Mouse (Mus musculus) liver, embryonic 12.5 days (tissue): Measurements from ENCODE around the gene Fcmr. TPM values are rescaled to one million over a fixed set of nuclear protein-coding genes. Genes with fewer than 3 reads are reported as not detected.
A peak's percentile ranks its signal among the peaks of the same experiment; 100 is the strongest.

Experiments
- ATAC-seq: fragments of 200-750 bp; cut with Nextera tagmentation; 2 replicates; pipeline ENCODE4 v1.8.0; 2017; ENCODE audit warnings: moderate number of reproducible peaks, mild to moderate bottlenecking, moderate library complexity
- H3K27ac ChIP-seq: fragments of 300-500 bp; sonication (generic); 2 replicates; pipeline ENCODE4 v1.5.1; 2016; ENCODE audit warnings: mild to moderate bottlenecking
- H3K27me3 ChIP-seq: fragments of 300-500 bp; sonication (generic); replicated peaks from 2 replicates; pipeline ENCODE4 v1.6.1; 2016; ENCODE audit warnings: mild to moderate bottlenecking, moderate library complexity
- H3K36me3 ChIP-seq: fragments of 300-500 bp; sonication (generic); 2 replicates; pipeline ENCODE4 v1.6.1; 2016; ENCODE audit warnings: mild to moderate bottlenecking, moderate library complexity
- H3K4me1 ChIP-seq: fragments of 300-500 bp; sonication (generic); 2 replicates; pipeline ENCODE4 v1.6.1; 2016
- H3K4me2 ChIP-seq: fragments of 300-500 bp; sonication (generic); 2 replicates; pipeline ENCODE4 v1.6.1; 2016; ENCODE audit warnings: mild to moderate bottlenecking, moderate library complexity
- H3K4me3 ChIP-seq: fragments of 300-500 bp; sonication (generic); 2 replicates; pipeline ENCODE4 v1.5.1; 2016; ENCODE audit warnings: mild to moderate bottlenecking, moderate library complexity
- H3K9ac ChIP-seq: fragments of 300-500 bp; sonication (generic); 2 replicates; pipeline ENCODE4 v1.6.1; 2016; ENCODE audit warnings: mild to moderate bottlenecking, moderate library complexity
- H3K9me3 ChIP-seq: fragments of 300-500 bp; sonication (generic); replicated peaks from 2 replicates; pipeline ENCODE4 v1.6.1; 2016; ENCODE audit warnings: mild to moderate bottlenecking, moderate library complexity
- WGBS: fragments of 180-500 bp; shearing (Covaris S2); methylation state at CpG from one replicate; pipeline ENCODE4 v1.1.7; 2016; ENCODE audit not compliant: insufficient replicate concordance; 5-methylcytosine and 5-hydroxymethylcytosine counted together
- polyA plus RNA-seq: library from polyadenylated mRNA; unstranded; fragments of >200 nt; fragmentation: Nextera tagmentation; extraction: Ambion mirVana; gene quantifications from 2 replicates; pipeline ENCODE4 v1.2.1, GENCODE M21; 2016

Fcmr gene
- polyA plus RNA-seq, result not detected in 2 replicates

DNA sequence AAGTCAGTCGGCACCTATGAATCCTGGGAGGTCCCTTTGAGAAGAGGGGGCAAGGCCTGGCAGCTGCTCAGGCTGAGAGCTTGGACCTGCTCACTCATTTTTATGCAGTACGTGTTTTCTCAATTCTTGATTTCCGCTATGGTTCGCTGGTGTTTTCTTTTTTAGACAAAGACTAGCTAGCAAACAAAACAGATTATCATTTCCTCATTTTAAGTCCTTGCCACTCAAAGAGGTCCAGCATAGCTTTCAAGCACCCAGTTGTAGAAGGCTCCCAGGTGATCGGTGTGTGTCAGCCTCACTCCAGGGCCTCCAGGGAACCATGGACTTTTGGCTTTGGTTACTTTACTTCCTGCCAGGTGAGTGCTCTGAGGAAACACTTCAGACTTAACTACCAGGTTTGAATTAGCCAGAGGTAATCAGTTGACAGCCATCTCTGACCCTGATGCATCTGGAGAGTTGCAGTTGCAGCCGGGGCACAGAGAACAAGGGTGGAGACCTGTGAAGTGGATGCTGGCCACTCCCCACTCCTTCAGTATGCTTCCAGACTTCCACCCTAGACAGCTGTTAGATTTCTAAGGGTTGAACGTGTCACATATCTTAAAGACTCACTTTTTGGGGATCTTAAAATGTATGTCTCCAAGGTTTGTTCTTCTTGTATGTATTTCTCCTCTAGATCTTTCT lies at the start of gene Fcmr:
Gene Fcmr (plus strand): TSS at position 129 of the 681 bp plus-strand sequence.
- Histone ChIP-seq H3K4me3 (no peak within 1 kb of the TSS), H3K4me2 (no peak within 1 kb of the TSS), H3K27ac (no peak within 1 kb of the TSS), H3K4me1 (no peaks in the 10 kb centered on the region), H3K9me3 (no peaks in the 10 kb centered on the region), H3K27me3 (no peaks in the 10 kb centered on the region), H3K36me3 (no peaks in the 10 kb centered on the region), H3K9ac (no peak within 1 kb of the TSS)
- ATAC-seq, result no peak
- 62% methylated on average over 7 of the region's 7 CpGs for WGBS

DNA sequence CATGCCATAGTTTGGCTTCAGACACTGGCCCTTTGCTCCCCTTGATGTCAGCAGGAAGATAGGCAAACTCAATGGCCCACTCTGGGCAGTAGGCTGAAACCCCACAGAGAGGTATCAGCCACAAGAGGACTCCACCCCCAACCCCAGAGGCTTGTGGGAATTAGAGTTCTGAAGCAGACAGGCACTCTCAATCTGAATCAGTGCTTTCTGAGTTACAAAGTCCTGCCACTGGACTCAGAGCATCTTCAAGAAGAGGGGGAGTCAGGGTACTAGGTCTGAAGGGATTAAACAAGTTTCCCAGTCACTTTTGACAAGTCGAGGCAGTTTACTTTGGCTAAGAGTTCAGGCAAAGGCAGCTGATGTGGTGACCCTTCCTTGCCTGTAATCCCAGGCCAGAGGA lies 45.7 kb upstream of the Fcmr start:
- no peak overlapping the region for H3K27ac ChIP-seq
- H3K4me1 ChIP-seq, result no peaks in the 10 kb centered on the region
- H3K9ac ChIP-seq, result no peak overlapping the region
- H3K27me3 ChIP-seq, result no peaks in the 10 kb centered on the region
- 53% methylated on average over 1 of the region's 1 CpGs for WGBS
- H3K36me3 ChIP-seq, result no peaks in the 10 kb centered on the region
- ATAC-seq, result no peak
- no peak overlapping the region for H3K4me2 ChIP-seq
- no peak overlapping the region for H3K4me3 ChIP-seq
- H3K9me3 ChIP-seq, result no peaks in the 10 kb centered on the region

DNA sequence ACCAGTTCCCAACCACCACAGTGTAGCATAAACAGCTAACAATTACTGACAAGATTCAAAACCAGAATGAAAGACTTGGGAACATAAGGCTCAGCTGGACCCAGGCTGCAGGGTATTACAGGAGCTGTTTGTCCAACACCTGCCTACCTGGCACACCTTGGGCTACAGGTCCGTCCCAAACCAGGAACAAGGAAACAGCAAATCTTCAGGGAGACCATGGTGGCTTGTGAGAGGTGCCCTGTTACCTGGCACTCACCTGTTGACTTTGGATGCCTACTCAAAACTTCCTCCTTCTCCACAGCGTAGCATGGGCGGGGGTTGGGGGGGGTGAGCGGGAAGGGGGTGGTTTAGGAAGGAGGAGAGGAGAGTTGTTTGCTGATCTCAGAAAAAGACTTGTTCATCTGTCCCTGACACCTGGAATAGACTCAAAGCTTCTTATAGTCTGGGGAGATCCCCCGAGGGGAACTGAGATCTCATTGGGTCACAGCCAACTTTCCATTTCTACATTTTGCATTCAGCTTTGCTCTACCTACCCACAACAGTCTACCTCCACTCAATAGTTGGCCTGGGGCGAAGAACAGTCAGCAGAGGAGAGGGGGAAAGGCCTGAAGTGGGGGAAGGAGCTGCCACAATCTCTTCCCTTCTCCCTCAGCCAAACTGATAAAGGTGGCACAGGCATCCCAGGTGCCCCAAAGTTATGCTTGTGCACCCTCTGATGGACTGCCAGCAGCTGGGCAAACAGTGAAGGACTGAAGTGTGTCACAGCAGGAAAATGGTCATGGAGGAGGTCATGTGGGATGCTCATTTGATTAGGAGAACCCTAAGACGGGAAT lies 44.9 kb upstream of the Fcmr start:
- 56% methylated on average over 7 of the region's 7 CpGs for WGBS
- H3K27ac ChIP-seq, result no peak overlapping the region
- no peak for ATAC-seq

DNA sequence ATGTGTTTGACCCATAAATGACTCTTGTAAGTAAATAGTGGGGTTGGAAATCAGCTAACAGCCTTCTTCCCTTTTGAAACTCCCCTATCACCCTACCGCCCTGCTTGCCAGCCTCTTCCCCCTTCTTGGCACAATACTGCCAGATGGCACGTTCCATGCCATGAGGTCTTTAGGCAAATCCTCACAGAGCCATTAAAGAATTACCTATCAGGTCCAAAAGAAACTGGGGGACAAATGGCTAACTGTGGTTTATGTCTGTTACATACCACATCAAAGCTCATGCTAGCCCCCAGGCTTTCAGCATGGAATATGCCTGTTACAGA lies 44.4 kb upstream of the Fcmr start:
- H3K36me3 ChIP-seq, result no peaks in the 10 kb centered on the region
- ATAC-seq, result no peak
- H3K4me3 ChIP-seq, result no peak overlapping the region
- H3K4me1 ChIP-seq, result no peaks in the 10 kb centered on the region
- peak overlapping the region; percentile 51; the same call in 1 of the 2 replicates for H3K27ac ChIP-seq
- no peak overlapping the region for H3K9ac ChIP-seq
- 70% methylated on average over 2 of the region's 2 CpGs for WGBS
- H3K27me3 ChIP-seq, result no peaks in the 10 kb centered on the region
- H3K9me3 ChIP-seq, result no peaks in the 10 kb centered on the region
- no peak overlapping the region for H3K4me2 ChIP-seq

More for the DNA sequence above, 44.9 kb upstream of the Fcmr start:
- Histone ChIP-seq H3K36me3 (no peaks in the 10 kb centered on the region), H3K9ac (no peak overlapping the region), H3K27me3 (no peaks in the 10 kb centered on the region), H3K9me3 (no peaks in the 10 kb centered on the region), H3K4me3 (no peak overlapping the region), H3K4me2 (no peak overlapping the region), H3K4me1 (no peaks in the 10 kb centered on the region)

DNA sequence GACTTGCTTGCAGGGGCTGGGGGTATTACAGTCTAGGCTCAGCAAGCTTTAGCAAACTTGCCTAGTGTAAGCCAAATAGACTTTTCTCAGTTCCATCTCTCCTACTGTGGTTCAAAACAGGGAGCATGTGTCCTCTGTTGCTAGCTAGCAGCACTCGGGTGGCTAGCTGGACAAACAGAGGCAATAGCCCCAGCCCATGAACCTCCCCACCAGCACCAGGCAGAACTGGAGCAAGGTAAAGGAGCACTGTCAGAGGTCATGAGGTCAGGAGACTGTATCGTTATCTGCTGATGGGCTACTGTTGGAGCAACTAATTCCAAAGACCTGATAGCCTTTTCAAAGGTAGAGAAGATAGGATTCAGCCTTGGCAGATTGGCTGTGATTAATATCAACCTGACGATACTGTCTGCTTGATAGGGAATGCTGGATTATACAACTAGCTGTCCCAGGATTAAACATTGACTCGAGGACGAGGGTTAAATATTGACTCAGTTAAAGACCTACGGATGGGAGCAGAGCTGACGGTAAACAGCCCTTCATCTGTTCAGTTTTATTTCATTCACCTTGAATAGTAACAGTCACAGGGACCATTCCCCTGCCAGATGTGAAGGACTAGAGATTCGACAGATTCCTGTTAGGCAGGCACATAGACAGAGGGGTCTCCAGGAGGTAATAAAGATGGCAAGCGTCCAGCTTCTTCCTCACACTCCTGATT lies 43.4 kb upstream of the Fcmr start:
- Histone ChIP-seq H3K4me2 (no peak overlapping the region), H3K27me3 (no peaks in the 10 kb centered on the region), H3K4me1 (no peaks in the 10 kb centered on the region), H3K4me3 (no peak overlapping the region), H3K27ac (peak overlapping the region; percentile 51), H3K36me3 (no peaks in the 10 kb centered on the region), H3K9ac (no peak overlapping the region), H3K9me3 (no peaks in the 10 kb centered on the region)
- 56% methylated on average over 9 of the region's 9 CpGs for WGBS
- peak; percentile 73 for ATAC-seq

DNA sequence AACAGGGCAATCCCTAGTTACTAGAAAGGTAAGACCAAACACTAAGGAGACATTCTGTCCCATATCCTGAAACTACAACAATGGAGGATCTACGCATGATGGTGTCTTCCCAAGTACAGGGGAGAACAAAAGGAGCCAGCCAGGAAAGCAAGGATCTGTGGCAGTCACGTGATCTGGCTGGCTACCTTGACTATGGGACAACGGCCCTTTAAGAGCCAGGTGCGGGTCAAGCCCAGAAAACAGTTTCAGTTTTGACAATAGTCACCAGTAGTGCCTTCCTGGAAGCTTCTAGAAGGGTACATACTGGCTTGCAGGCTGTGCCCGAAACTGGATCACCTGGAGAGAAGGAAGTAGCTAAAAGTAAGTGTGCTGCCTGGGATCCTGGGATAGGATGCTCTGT lies 39.0 kb upstream of the Fcmr start, which contains the start of gene Pigr:
Gene Pigr (plus strand): TSS at position 237 of the 400 bp plus-strand sequence.
- WGBS, result 70% methylated on average over 5 of the region's 5 CpGs
- no peaks in the 10 kb centered on the region for H3K27me3 ChIP-seq
- no peaks in the 10 kb centered on the region for H3K36me3 ChIP-seq
- no peak for ATAC-seq
- H3K4me2 ChIP-seq, result no peak within 1 kb of the TSS
- no peaks in the 10 kb centered on the region for H3K9me3 ChIP-seq
- no peak within 1 kb of the TSS for H3K9ac ChIP-seq
- peaks cover 8% of the 10 kb centered on the region for H3K4me1 ChIP-seq
- H3K27ac ChIP-seq, result no peak within 1 kb of the TSS
- no peak within 1 kb of the TSS for H3K4me3 ChIP-seq

DNA sequence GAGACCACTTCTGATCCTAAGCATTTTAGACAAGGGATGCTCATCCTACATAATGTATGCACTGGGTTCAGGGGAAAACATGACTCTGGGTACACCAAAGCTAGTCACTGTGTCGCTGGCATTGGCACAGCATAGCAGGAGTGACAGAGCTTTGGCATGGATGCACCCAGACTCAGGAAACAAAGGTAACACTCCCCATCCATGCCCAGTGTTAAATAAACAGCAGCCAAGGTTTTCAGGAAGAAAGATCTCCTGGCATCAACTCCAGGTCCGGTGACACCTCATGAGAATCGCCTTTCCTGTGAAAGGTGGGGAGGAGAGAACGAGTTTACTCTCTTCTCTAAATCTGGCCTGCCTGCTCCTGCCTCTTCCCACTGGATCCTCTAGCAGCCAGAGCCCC lies 36.8 kb upstream of the Fcmr start:
- WGBS, result 59% methylated on average over 4 of the region's 4 CpGs
- no peak overlapping the region for H3K4me3 ChIP-seq
- H3K9ac ChIP-seq, result no peak overlapping the region
- no peaks in the 10 kb centered on the region for H3K36me3 ChIP-seq
- H3K27me3 ChIP-seq, result no peaks in the 10 kb centered on the region
- H3K4me2 ChIP-seq, result no peak overlapping the region
- peaks cover 8% of the 10 kb centered on the region for H3K4me1 ChIP-seq
- H3K27ac ChIP-seq, result no peak overlapping the region
- ATAC-seq, result no peak
- H3K9me3 ChIP-seq, result no peaks in the 10 kb centered on the region

DNA sequence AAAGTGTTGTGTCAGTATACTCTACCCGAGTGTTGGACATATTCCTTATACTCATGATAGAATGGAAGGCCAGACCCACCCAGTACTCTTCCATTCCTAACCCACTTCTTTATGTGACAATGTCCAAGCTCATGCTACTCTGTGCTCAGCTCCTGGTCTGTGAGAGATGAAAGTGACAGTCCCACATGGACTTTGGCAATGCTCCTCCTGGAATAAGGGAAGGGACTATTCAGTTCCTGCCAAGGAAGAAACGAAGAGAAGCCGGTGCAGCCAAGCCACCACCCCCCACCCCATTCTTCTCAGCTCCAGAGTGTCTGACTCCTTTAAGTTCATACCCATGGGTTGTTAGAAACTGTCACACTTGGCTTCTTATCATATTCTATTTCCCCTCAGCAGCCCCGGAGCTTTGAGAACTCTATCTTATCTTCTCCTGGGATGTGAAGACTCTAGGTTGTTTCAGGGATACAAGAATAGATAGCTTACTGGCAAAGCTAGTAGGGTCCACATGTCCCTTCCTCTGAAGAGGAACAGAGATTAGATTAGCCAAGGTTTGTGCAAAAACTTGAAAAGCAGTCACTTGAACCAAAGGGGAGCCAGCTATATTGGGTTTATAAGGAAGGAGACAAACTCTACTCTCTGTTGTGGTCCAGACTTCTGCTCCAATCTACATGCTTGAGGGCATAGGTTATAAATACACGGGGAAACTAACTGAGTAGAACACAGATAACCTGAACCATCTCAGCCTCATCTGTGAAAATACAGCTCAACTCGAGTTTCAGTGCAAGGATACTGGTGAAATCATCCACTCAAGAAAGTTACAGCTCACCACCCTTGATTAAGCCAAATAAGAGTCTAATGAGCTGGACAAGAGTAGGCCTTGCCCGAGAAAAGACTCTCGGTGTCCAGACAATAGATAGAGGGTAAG lies 35.3 kb upstream of the Fcmr start:
- H3K9me3 ChIP-seq, result no peaks in the 10 kb centered on the region
- H3K4me3 ChIP-seq, result no peak overlapping the region
- 33% methylated on average over 8 of the region's 8 CpGs for WGBS
- no peaks in the 10 kb centered on the region for H3K36me3 ChIP-seq
- 0 out of 2 replicates have a peak, but pooled peaks have one; percentile 15 for ATAC-seq
- no peak overlapping the region for H3K4me2 ChIP-seq
- H3K27ac ChIP-seq, result no peak overlapping the region
- no peak overlapping the region for H3K9ac ChIP-seq
- peaks cover 8% of the 10 kb centered on the region for H3K4me1 ChIP-seq
- no peaks in the 10 kb centered on the region for H3K27me3 ChIP-seq

DNA sequence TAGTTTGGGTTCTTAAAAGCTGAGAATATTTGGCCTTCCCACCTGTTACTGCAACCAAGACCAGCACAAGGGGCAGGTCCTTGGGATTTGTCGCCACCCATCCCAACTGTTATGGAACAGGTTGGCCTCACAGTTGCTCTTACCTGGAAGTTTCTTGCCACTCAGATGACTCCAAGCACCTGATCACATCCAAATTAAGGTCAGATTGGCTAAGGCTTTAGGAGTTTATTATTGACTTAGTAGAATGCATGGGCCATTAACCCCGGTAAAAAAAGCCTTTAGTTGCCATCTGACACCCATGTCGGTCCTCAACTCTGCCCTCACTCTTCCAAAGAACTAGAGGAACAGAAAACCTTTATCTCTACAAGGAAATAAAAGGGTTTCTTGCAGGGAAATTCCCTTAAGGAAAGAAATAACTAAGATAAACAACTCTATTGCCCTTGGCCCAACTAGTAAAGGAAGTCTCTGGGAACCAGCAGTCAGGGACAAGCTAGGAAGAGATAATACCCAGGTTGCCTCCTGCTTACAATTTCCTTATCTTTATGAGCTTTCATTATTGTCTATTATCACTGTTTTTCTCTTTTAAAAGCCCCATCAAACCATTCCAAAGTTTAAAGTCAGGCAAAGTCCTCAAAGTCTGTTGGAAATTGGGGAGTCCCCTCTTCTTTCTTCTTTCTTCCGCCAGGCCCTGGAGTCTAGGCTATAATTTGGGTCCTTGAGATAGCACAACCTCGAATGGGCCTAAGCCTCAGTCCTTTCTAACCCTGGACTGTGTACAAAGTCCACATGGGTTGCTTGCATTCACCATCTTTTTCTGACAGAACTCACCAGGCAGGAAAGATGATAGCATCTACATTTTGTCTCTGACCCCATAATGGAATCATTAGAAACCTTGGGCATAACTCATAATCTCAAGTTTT lies 33.0 kb upstream of the Fcmr start:
- H3K36me3 ChIP-seq, result no peaks in the 10 kb centered on the region
- no peak overlapping the region for H3K9ac ChIP-seq
- H3K27ac ChIP-seq, result no peak overlapping the region
- WGBS, result 60% methylated on average over 5 of the region's 5 CpGs
- no peaks in the 10 kb centered on the region for H3K27me3 ChIP-seq
- H3K4me1 ChIP-seq, result peaks cover 8% of the 10 kb centered on the region
- ATAC-seq, result no peak
- H3K4me2 ChIP-seq, result no peak overlapping the region
- no peaks in the 10 kb centered on the region for H3K9me3 ChIP-seq
- no peak overlapping the region for H3K4me3 ChIP-seq

DNA sequence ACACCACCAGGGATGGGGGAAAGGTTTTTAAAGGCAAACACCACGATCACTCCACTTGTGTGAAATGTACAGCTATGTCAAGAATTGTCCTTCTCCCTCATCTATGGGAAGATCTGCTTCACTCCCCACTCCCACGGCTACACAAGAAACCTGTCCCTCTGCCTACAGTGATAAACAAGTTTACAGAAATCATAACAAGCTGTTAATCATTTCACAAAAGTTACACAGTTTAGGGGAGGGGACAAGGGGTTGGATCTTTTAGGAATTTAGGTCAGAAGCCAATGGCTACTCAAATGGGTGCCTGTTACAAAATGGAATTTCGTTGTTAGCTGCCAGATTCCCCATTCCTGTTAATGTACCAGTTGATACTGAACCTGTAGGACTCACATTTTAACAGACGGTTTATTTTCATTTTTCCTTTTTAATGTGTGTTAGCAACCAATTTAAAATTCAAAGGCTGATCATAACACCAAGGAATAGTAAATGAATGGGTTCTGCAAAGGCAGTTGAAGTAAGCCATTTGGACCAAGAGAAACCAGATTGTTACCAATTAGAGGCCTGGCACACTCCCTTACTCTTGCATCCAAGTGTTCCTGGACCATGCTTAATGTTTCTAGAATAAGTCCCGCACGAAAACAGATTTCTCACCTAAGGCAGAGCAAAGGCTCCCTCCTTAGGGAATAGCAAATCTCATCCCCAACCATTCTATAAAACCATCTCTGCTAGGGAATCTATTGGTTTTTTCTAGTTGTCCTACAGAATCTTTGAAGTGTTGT lies 30.1 kb upstream of the Fcmr start:
- H3K4me2 ChIP-seq, result no peak overlapping the region
- no peaks in the 10 kb centered on the region for H3K36me3 ChIP-seq
- no peak overlapping the region for H3K27ac ChIP-seq
- H3K9me3 ChIP-seq, result no peaks in the 10 kb centered on the region
- no peaks in the 10 kb centered on the region for H3K27me3 ChIP-seq
- WGBS, result 71% methylated on average over 6 of the region's 6 CpGs
- H3K4me3 ChIP-seq, result no peak overlapping the region
- H3K4me1 ChIP-seq, result no peaks in the 10 kb centered on the region
- ATAC-seq, result no peak
- H3K9ac ChIP-seq, result no peak overlapping the region
